Mouse (Mus musculus): ENCODE results near the gene Dpp10. TPM values are rescaled to one million over a fixed set of nuclear protein-coding genes. Genes with fewer than 3 reads are reported as not detected.

The Dpp10 gene
- polyA plus RNA-seq, 1 experiment from 2014 or later: 0.91 TPM

DNA sequence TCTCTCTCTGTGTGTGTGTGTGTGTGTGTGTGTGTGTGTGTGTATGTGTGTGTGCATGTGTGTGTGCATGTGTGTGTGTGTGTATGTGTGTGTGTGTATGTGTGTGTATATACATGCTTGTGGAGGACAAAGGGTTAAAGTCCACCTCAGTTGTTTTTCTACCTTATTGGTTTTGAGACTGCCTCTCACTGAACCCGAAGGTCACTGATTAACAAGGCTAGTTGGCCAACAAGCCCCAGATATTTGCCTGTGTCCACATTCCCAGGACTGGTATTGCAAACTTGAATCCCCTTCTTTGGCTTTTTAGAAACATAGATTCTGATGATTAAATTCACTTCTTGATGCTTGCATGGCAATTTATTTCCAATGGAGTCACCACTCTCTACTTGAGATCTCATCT, 577.6 kb downstream of the Dpp10 start:
- DNase-seq (ENCODE audit: low spot score) (no peak), ATAC-seq (replicated peaks; ENCODE audit: low FRiP score, low read depth) (no peak)
- H3K9me3 ChIP-seq (replicated peaks; ENCODE audit: low read length): no peaks in the 10 kb centered on the region
- no peak overlapping the region for H3K27ac ChIP-seq
- H3K4me2 ChIP-seq (ENCODE audit: low read length): no peak overlapping the region
- no peak overlapping the region for H3K9ac ChIP-seq (ENCODE audit: low read depth, low read length)
- no peaks in the 10 kb centered on the region for H3K36me3 ChIP-seq (ENCODE audit: insufficient read depth, low read length)
- no peaks in the 10 kb centered on the region for H3K4me1 ChIP-seq (replicated peaks; ENCODE audit: insufficient read depth, low read length)
- no peak overlapping the region for H3K4me3 ChIP-seq (replicated peaks; ENCODE audit: low read depth, low read length)
- TF ChIP-seq CTCF (IDR thresholded peaks at IDR 0.05; ENCODE audit: low read depth): no peak
- no peaks in the 10 kb centered on the region for H3K27me3 ChIP-seq (ENCODE audit: insufficient read depth, low read length)
- WGBS: 44% methylated on average over 1 of the region's 1 CpGs

DNA sequence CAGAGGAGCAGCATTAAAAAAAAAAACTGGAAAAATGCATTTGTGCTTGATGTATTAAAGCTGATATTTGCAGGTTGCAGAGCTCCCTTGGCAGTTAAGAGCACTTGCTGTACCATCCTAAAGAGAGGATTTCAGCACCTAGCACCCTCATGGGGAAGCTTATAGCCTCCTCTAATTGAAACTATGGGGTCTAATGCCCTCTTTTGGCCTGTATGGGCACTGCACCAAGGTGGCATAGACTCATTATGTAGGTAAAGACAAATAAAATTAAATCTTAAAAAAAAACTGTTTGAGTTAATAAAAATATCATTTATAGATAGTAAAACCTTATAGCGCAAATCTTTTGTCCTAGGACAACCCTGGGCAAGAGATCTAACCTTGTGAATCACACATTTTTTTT, 631.2 kb downstream of the Dpp10 start:
- ATAC-seq (replicated peaks; ENCODE audit: low FRiP score, low read depth) (no peak), DNase-seq (ENCODE audit: low spot score) (no peak)
- Histone ChIP-seq H3K4me3 (replicated peaks; ENCODE audit: low read depth, low read length) (no peak overlapping the region), H3K9ac (ENCODE audit: low read depth, low read length) (no peak overlapping the region), H3K27me3 (ENCODE audit: insufficient read depth, low read length) (no peaks in the 10 kb centered on the region), H3K36me3 (ENCODE audit: insufficient read depth, low read length) (no peaks in the 10 kb centered on the region), H3K27ac (no peak overlapping the region), H3K4me1 (replicated peaks; ENCODE audit: insufficient read depth, low read length) (no peaks in the 10 kb centered on the region), H3K4me2 (ENCODE audit: low read length) (no peak overlapping the region), H3K9me3 (replicated peaks; ENCODE audit: low read length) (no peaks in the 10 kb centered on the region)
- 79% methylated on average over 1 of the region's 1 CpGs for WGBS
- peak; percentile 34; the same call in 1 of the 2 replicates for TF ChIP-seq CTCF (IDR thresholded peaks at IDR 0.05; ENCODE audit: low read depth)

DNA sequence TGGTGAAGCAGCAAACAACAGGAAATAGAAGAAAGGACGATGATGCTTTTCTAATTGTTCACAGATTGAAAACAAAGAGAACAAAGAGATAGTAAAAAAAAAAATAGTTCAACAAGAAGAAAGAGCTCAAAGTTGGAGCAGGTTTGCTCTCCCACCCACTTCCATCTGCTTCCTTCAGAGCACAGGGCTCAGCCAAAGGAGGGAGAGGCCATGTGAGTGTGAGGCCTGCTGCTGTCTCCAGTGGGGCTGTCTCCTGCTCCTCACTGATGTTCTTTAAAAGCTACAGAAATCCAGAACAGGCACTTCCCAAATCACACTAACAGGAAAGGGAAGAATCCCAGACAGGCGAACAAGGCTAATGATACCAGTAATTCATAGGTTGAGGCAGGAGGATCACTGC, 694.1 kb downstream of the Dpp10 start:
- no peak overlapping the region for H3K4me3 ChIP-seq (replicated peaks; ENCODE audit: low read depth, low read length)
- H3K4me1 ChIP-seq (replicated peaks; ENCODE audit: insufficient read depth, low read length): no peaks in the 10 kb centered on the region
- WGBS: 63% methylated on average over 2 of the region's 2 CpGs
- TF ChIP-seq CTCF (IDR thresholded peaks at IDR 0.05; ENCODE audit: low read depth): no peak
- no peaks in the 10 kb centered on the region for H3K9me3 ChIP-seq (replicated peaks; ENCODE audit: low read length)
- H3K27ac ChIP-seq: no peak overlapping the region
- DNase-seq (ENCODE audit: low spot score) (peak; percentile 4), ATAC-seq (replicated peaks; ENCODE audit: low FRiP score, low read depth) (no peak)
- no peaks in the 10 kb centered on the region for H3K36me3 ChIP-seq (ENCODE audit: insufficient read depth, low read length)
- no peak overlapping the region for H3K9ac ChIP-seq (ENCODE audit: low read depth, low read length)
- H3K27me3 ChIP-seq (ENCODE audit: insufficient read depth, low read length): no peaks in the 10 kb centered on the region
- no peak overlapping the region for H3K4me2 ChIP-seq (ENCODE audit: low read length)

DNA sequence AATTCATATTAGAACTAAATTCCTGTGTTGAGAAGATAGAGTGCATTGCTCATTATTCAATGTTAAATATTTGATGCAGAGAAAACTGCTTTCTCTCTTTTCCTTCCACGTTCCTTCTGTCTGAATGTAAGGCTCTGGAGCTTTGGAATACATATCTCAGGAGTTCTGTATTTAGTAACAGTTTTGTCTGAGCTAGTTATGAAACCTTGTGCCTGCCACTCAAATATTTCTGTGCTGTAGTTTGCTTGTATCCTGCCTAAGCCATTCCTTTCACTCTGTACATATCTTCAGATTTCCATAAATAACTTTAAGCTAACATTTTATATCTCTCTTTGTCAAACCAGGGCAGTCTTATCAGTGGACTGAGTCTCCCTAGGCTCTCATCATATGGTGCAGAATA, 707.5 kb downstream of the Dpp10 start:
- DNase-seq (ENCODE audit: low spot score): no peak
- Histone ChIP-seq H3K9me3 (replicated peaks; ENCODE audit: low read length) (no peaks in the 10 kb centered on the region), H3K27me3 (ENCODE audit: insufficient read depth, low read length) (no peaks in the 10 kb centered on the region), H3K27ac (no peak overlapping the region), H3K4me2 (ENCODE audit: low read length) (no peak overlapping the region), H3K4me3 (replicated peaks; ENCODE audit: low read depth, low read length) (no peak overlapping the region), H3K9ac (ENCODE audit: low read depth, low read length) (no peak overlapping the region), H3K36me3 (ENCODE audit: insufficient read depth, low read length) (no peaks in the 10 kb centered on the region), H3K4me1 (replicated peaks; ENCODE audit: insufficient read depth, low read length) (no peaks in the 10 kb centered on the region)
- WGBS: 79% methylated on average over 1 of the region's 1 CpGs
- no peak for ATAC-seq (replicated peaks; ENCODE audit: low FRiP score, low read depth)
- TF ChIP-seq CTCF (IDR thresholded peaks at IDR 0.05; ENCODE audit: low read depth): no peak

DNA sequence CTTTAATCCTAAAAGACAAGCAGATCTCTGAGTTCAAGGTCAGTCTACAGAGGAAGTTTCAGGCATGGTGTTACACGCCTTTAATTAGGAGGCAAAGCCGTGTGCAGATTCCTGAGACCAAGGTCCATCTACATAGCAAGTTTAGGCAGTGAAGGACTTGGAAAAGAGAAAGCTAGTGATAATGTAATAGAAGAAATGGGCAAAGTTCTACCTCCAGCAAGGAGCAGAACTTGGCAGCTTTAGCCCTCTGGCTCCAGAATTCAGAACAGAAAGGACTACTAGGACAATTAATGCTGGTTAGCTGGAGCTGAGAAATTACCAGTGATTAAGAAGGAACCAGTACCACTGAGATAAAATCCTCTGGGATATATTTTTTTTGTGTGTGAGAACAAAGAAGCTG, 728.5 kb downstream of the Dpp10 start:
- whole genome bisulfite sequencing: 86% methylated on average over 2 of the region's 2 CpGs

More for the DNA sequence above, 728.5 kb downstream of the Dpp10 start:
- no peaks in the 10 kb centered on the region for H3K9me3 ChIP-seq (replicated peaks; ENCODE audit: low read length)
- H3K4me1 ChIP-seq (replicated peaks; ENCODE audit: insufficient read depth, low read length): no peaks in the 10 kb centered on the region
- no peaks in the 10 kb centered on the region for H3K36me3 ChIP-seq (ENCODE audit: insufficient read depth, low read length)
- no peaks in the 10 kb centered on the region for H3K27me3 ChIP-seq (ENCODE audit: insufficient read depth, low read length)
- H3K4me3 ChIP-seq (replicated peaks; ENCODE audit: low read depth, low read length): no peak overlapping the region
- ATAC-seq (replicated peaks; ENCODE audit: low FRiP score, low read depth) (no peak), DNase-seq (ENCODE audit: low spot score) (no peak)
- H3K9ac ChIP-seq (ENCODE audit: low read depth, low read length): no peak overlapping the region
- no peak for TF ChIP-seq CTCF (IDR thresholded peaks at IDR 0.05; ENCODE audit: low read depth)
- no peak overlapping the region for H3K27ac ChIP-seq
- no peak overlapping the region for H3K4me2 ChIP-seq (ENCODE audit: low read length)

Measured in kidney, postnatal 0 days (tissue).